Mouse (Mus musculus): Measurements from ENCODE around the gene Acta1. TPM values are rescaled to one million over a fixed set of nuclear protein-coding genes. Genes with fewer than 3 reads are reported as not detected.

Acta1 gene
- polyA plus RNA-seq, 1 experiment: 0.78 TPM

- H3K4me1 ChIP-seq (ENCODE audit: control insufficient read depth, insufficient read depth, low read length): peaks cover 7% of the 10 kb centered on the region
- peaks cover 9% of the 10 kb centered on the region for H3K27me3 ChIP-seq (ENCODE audit: control insufficient read depth, insufficient read depth, low read length)
- H3K27ac ChIP-seq (ENCODE audit: control insufficient read depth, insufficient read depth, low read depth, low read length): no peak overlapping the region
- TF ChIP-seq POLR2A (IDR thresholded peaks at IDR 0.05; ENCODE audit: control insufficient read depth, low read depth, low read length): peak; percentile 27; the same call in 1 of the 2 replicates
- TF ChIP-seq CTCF (IDR thresholded peaks at IDR 0.05; ENCODE audit: control insufficient read depth, insufficient read depth, insufficient replicate concordance, low read depth, low read length): no peak
- peak overlapping the region; percentile 92 for H3K4me3 ChIP-seq (ENCODE audit: control insufficient read depth, low read depth, low read length)
- no peaks in the 10 kb centered on the region for H3K36me3 ChIP-seq (ENCODE audit: control insufficient read depth, insufficient read depth, low read length)
Observed at GRCm38 (mm10) chr8:123858574-123858940, 36.0 kb downstream of the Acta1 start.

- Histone ChIP-seq H3K36me3 (ENCODE audit: control insufficient read depth, insufficient read depth, low read length) (no peaks in the 10 kb centered on the region), H3K4me3 (ENCODE audit: control insufficient read depth, low read depth, low read length) (peak overlapping the region; percentile 92), H3K27ac (ENCODE audit: control insufficient read depth, insufficient read depth, low read depth, low read length) (no peak overlapping the region), H3K4me1 (ENCODE audit: control insufficient read depth, insufficient read depth, low read length) (peaks cover 7% of the 10 kb centered on the region), H3K27me3 (ENCODE audit: control insufficient read depth, insufficient read depth, low read length) (peaks cover 9% of the 10 kb centered on the region)
- TF ChIP-seq CTCF (IDR thresholded peaks at IDR 0.05; ENCODE audit: control insufficient read depth, insufficient read depth, insufficient replicate concordance, low read depth, low read length) (no peak), POLR2A (IDR thresholded peaks at IDR 0.05; ENCODE audit: control insufficient read depth, low read depth, low read length) (no peak)
Observed at GRCm38 (mm10) chr8:123857361-123857760, 37.2 kb downstream of the Acta1 start.

- H3K27ac ChIP-seq (ENCODE audit: control insufficient read depth, insufficient read depth, low read depth, low read length): no peak overlapping the region
- H3K36me3 ChIP-seq (ENCODE audit: control insufficient read depth, insufficient read depth, low read length): no peaks in the 10 kb centered on the region
- H3K4me1 ChIP-seq (ENCODE audit: control insufficient read depth, insufficient read depth, low read length): peaks cover 7% of the 10 kb centered on the region
- TF ChIP-seq POLR2A (IDR thresholded peaks at IDR 0.05; ENCODE audit: control insufficient read depth, low read depth, low read length): no peak
- no peak for TF ChIP-seq CTCF (IDR thresholded peaks at IDR 0.05; ENCODE audit: control insufficient read depth, insufficient read depth, insufficient replicate concordance, low read depth, low read length)
- no peak overlapping the region for H3K4me3 ChIP-seq (ENCODE audit: control insufficient read depth, low read depth, low read length)
- peaks cover 9% of the 10 kb centered on the region for H3K27me3 ChIP-seq (ENCODE audit: control insufficient read depth, insufficient read depth, low read length)
Observed at GRCm38 (mm10) chr8:123854733-123855475, 39.6 kb downstream of the Acta1 start.

- Histone ChIP-seq H3K27ac (ENCODE audit: control insufficient read depth, insufficient read depth, low read depth, low read length) (no peak overlapping the region), H3K36me3 (ENCODE audit: control insufficient read depth, insufficient read depth, low read length) (no peaks in the 10 kb centered on the region), H3K4me1 (ENCODE audit: control insufficient read depth, insufficient read depth, low read length) (peaks cover 2% of the 10 kb centered on the region; the same call in 1 of the 2 replicates), H3K4me3 (ENCODE audit: control insufficient read depth, low read depth, low read length) (no peak overlapping the region), H3K27me3 (ENCODE audit: control insufficient read depth, insufficient read depth, low read length) (peaks cover 5% of the 10 kb centered on the region)
- TF ChIP-seq POLR2A (IDR thresholded peaks at IDR 0.05; ENCODE audit: control insufficient read depth, low read depth, low read length) (no peak), CTCF (IDR thresholded peaks at IDR 0.05; ENCODE audit: control insufficient read depth, insufficient read depth, insufficient replicate concordance, low read depth, low read length) (no peak)
Observed at GRCm38 (mm10) chr8:123854252-123854651, 40.3 kb downstream of the Acta1 start.

- TF ChIP-seq POLR2A (IDR thresholded peaks at IDR 0.05; ENCODE audit: control insufficient read depth, low read depth, low read length) (no peak), CTCF (IDR thresholded peaks at IDR 0.05; ENCODE audit: control insufficient read depth, insufficient read depth, insufficient replicate concordance, low read depth, low read length) (no peak)
- Histone ChIP-seq H3K4me1 (ENCODE audit: control insufficient read depth, insufficient read depth, low read length) (no peaks in the 10 kb centered on the region), H3K27me3 (ENCODE audit: control insufficient read depth, insufficient read depth, low read length) (no peaks in the 10 kb centered on the region), H3K4me3 (ENCODE audit: control insufficient read depth, low read depth, low read length) (no peak overlapping the region), H3K27ac (ENCODE audit: control insufficient read depth, insufficient read depth, low read depth, low read length) (no peak overlapping the region), H3K36me3 (ENCODE audit: control insufficient read depth, insufficient read depth, low read length) (no peaks in the 10 kb centered on the region)
Observed at GRCm38 (mm10) chr8:123851590-123851989, 43.0 kb downstream of the Acta1 start.

GRCm38 (mm10) chr8:123849352-123849751 lies 45.2 kb downstream of the Acta1 start:
- no peak overlapping the region for H3K4me3 ChIP-seq (ENCODE audit: control insufficient read depth, low read depth, low read length)
- no peak for TF ChIP-seq CTCF (IDR thresholded peaks at IDR 0.05; ENCODE audit: control insufficient read depth, insufficient read depth, insufficient replicate concordance, low read depth, low read length)
- no peak for TF ChIP-seq POLR2A (IDR thresholded peaks at IDR 0.05; ENCODE audit: control insufficient read depth, low read depth, low read length)
- no peaks in the 10 kb centered on the region for H3K36me3 ChIP-seq (ENCODE audit: control insufficient read depth, insufficient read depth, low read length)
- H3K27ac ChIP-seq (ENCODE audit: control insufficient read depth, insufficient read depth, low read depth, low read length): no peak overlapping the region
- H3K4me1 ChIP-seq (ENCODE audit: control insufficient read depth, insufficient read depth, low read length): no peaks in the 10 kb centered on the region
- H3K27me3 ChIP-seq (ENCODE audit: control insufficient read depth, insufficient read depth, low read length): no peaks in the 10 kb centered on the region

- Histone ChIP-seq H3K27ac (ENCODE audit: control insufficient read depth, insufficient read depth, low read depth, low read length) (no peak overlapping the region), H3K27me3 (ENCODE audit: control insufficient read depth, insufficient read depth, low read length) (no peaks in the 10 kb centered on the region), H3K4me1 (ENCODE audit: control insufficient read depth, insufficient read depth, low read length) (no peaks in the 10 kb centered on the region), H3K4me3 (ENCODE audit: control insufficient read depth, low read depth, low read length) (no peak overlapping the region), H3K36me3 (ENCODE audit: control insufficient read depth, insufficient read depth, low read length) (no peaks in the 10 kb centered on the region)
- TF ChIP-seq POLR2A (IDR thresholded peaks at IDR 0.05; ENCODE audit: control insufficient read depth, low read depth, low read length): no peak
- no peak for TF ChIP-seq CTCF (IDR thresholded peaks at IDR 0.05; ENCODE audit: control insufficient read depth, insufficient read depth, insufficient replicate concordance, low read depth, low read length)
Observed at GRCm38 (mm10) chr8:123847546-123847945, 47.0 kb downstream of the Acta1 start.

Data from testis, adult 2 months (tissue).